Mouse (Mus musculus): ENCODE results near the gene Xlr4a.
"Not testable (repeated sequence)": the region's sequence is repeated elsewhere in the genome, so short reads cannot be mapped to it uniquely, and the experiment has no call there.

Gene Xlr4a

GRCm38 (mm10) chrX:73082267-73083055, at the start of gene Xlr4a:
TSS of gene Xlr4a (minus strand) at chrX:73082478.
- POLR2A ChIA-PET, CTCF ChIA-PET: not testable (repeated sequence)

GRCm38 (mm10) chrX:73122859-73123829, 40.9 kb upstream of the Xlr4a start:
- CTCF ChIA-PET, POLR2A ChIA-PET: not testable (repeated sequence)

DNA sequence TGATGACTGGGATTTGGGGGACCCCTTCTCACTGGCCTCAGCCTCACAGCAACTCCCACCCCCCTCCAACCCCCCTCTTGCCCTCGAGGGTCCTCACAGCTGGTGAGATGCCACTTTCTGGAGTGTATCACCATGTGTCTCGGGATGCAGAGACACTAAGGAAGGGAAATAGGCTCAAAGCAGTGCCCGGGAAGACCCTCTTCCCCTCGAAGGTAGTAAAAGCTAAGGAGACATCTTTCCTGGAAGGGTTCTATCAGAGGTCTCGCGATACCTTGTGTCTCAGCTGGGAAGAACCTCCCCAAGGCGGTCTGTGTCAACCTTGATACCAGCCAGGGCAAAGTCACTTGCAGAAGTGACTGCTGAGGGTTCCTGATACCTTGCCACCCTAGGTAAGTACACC, 34.5 kb upstream of the Xlr4a start, which contains the start of gene Gm14685:
Gene Gm14685, plus strand, starts transcription at position 301 of the 400 bp plus-strand sequence.
- POLR2A ChIA-PET, CTCF ChIA-PET: not testable (repeated sequence)

- ChIA-PET CTCF (interaction anchor here in 1 of 4 experiments (0.7 kb wide), 1 partner anchor 326 kb away, joined by 4 read pairs; no protein-coding TSS in a partner anchor), POLR2A (interaction anchor here in 2 of 4 experiments (0.6 to 1.2 kb wide), 6 partner anchors 43 to 708 kb away, joined by 3 to 5 read pairs (median 4); partner anchors contain the start of genes F8a (in 1 of the 2) and Haus7 (in 1 of the 2))
Observed at GRCm38 (mm10) chrX:73096941-73097508, 14.7 kb upstream of the Xlr4a start, which contains the start of gene Xlr3a. TSS of gene Xlr3a (minus strand) at chrX:73097095.

- CTCF ChIA-PET, POLR2A ChIA-PET: not testable (repeated sequence)
Observed at GRCm38 (mm10) chrX:73066765-73067312, 15.4 kb downstream of the Xlr4a start.

- POLR2A ChIA-PET = interaction anchor here in 2 of 4 experiments (1.1 to 1.2 kb wide), 2 partner anchors 10 to 11 kb away, joined by 3 to 5 read pairs; no protein-coding TSS in a partner anchor
- CTCF ChIA-PET = no interaction called here
Observed at GRCm38 (mm10) chrX:73064415-73064793, 17.9 kb downstream of the Xlr4a start, which contains the start of gene Pnma3. TSS of gene Pnma3 (plus strand) at chrX:73064787.

- POLR2A ChIA-PET = interaction anchor here in 3 of 4 experiments (0.8 to 1.2 kb wide), 3 partner anchors 10 to 439 kb away, joined by 3 to 5 read pairs (median 3); partner anchors contain the start of gene Atp2b3 (in 1 of the 3)
- CTCF ChIA-PET = no interaction called here
Observed at GRCm38 (mm10) chrX:73063512-73064414, 18.5 kb downstream of the Xlr4a start.

- ChIA-PET POLR2A (no interaction called here), CTCF (interaction anchor here in 1 of 4 experiments (1.2 kb wide), 1 partner anchor 8 kb away, joined by 3 read pairs; no protein-coding TSS in a partner anchor)
Observed at GRCm38 (mm10) chrX:73062323-73062722, 20.0 kb downstream of the Xlr4a start.

DNA sequence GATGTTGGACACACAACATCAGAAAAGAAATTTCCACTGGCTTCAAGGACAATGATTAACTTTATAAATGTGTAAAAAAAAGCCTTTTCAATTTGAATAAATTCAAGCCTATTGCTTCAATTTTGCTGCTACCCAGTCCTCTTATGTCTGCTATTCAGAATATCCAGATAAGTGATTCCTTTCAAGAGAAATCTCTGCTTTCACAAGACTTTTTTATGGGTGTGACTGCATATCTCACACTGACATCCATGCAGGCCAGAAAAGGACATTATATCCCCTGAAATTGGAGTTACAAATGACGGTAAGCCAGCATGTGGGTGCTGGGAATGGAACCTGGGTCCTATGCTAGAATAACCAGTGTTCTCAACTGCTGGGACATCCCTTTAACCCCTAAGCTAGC, 20.8 kb downstream of the Xlr4a start:
- ChIA-PET CTCF (no interaction called here), POLR2A (no interaction called here)

- ChIA-PET CTCF (interaction anchor here (0.5 to 2.8 kb wide), 29 partner anchors 8 to 1196 kb away, joined by 3 to 17 read pairs (median 4); partner anchors contain the start of genes F8a (in 1 of the 4), Haus7 (in 1 of the 4) and Irak1 (in 1 of the 4)), POLR2A (interaction anchor here (0.5 to 2.8 kb wide), 27 partner anchors 10 to 1192 kb away, joined by 3 to 26 read pairs (median 5); partner anchors contain the start of genes Haus7 (in 2 of the 4), Dusp9 (in 1 of the 4), Pnma3 (in 1 of the 4) and Xlr3a (in 1 of the 4))
Observed at GRCm38 (mm10) chrX:73053860-73054563, 28.3 kb downstream of the Xlr4a start.

DNA sequence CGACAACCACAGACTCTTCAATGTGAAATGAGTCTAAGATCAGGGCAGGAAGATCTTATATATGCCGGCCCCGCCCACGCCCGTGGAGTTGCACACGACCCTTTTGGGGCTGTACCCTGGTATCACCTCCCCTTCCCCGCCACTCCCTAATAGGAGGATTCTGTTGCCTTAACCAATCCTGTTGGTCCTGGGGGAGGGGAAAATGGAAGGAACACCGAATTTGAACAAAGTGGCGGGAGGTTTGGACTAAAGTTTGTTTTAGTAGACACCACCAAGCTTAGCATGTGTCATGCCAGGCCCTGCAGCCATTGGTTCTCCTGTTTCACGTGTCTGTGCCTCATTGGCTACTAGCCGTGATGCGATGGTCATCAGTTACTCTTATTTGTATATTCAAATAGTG, 42.6 kb downstream of the Xlr4a start:
- ChIA-PET CTCF (no interaction called here), POLR2A (interaction anchor here in 3 of 4 experiments (0.6 to 2.3 kb wide), 15 partner anchors 10 to 598 kb away, joined by 3 to 26 read pairs (median 5); partner anchors contain the start of gene Haus7 (in 1 of the 3))

GRCm38 (mm10) chrX:73038831-73039230, 43.4 kb downstream of the Xlr4a start:
- ChIA-PET POLR2A (interaction anchor here in 3 of 4 experiments (0.7 to 2.3 kb wide), 13 partner anchors 9 to 600 kb away, joined by 3 to 26 read pairs (median 4); partner anchors contain the start of genes Dusp9 (in 1 of the 3), Haus7 (in 1 of the 3) and Nsdhl (in 1 of the 3)), CTCF (interaction anchor here in 1 of 4 experiments (0.6 to 0.9 kb wide), 2 partner anchors 420 to 717 kb away, joined by 3 read pairs; partner anchors contain the start of gene Haus7)

GRCm38 (mm10) chrX:73037003-73037402, 45.3 kb downstream of the Xlr4a start, which contains the start of gene Pnma5:
TSS of gene Pnma5 (minus strand) at chrX:73037103.
- CTCF ChIA-PET = no interaction called here
- POLR2A ChIA-PET = no interaction called here

Measured in embryonic stem cell, embryonic (primary cell).